Mouse (Mus musculus): ENCODE measurements around the gene Plpp7.

GRCm38 (mm10) chr2:32057794-32058193, 37.5 kb upstream of the Plpp7 start:
- no peak for TF ChIP-seq EP300 (optimal IDR thresholded peaks at IDR 0.05)
- no peak for TF ChIP-seq CTCF (IDR thresholded peaks at IDR 0.05; ENCODE audit: low read depth)

Measured in stomach, postnatal 0 days (tissue).